Mouse (Mus musculus) stomach, postnatal 0 days (tissue): ENCODE data around the gene Kremen2.

Experiments used
- CTCF ChIP-seq: IDR thresholded peaks from 2 replicates; pipeline ENCODE4 v1.5.1; 2016; ENCODE audit warnings: antibody characterized with exemption, low read depth, mild to moderate bottlenecking, moderate library complexity
- EP300 ChIP-seq: optimal IDR thresholded peaks from 2 replicates; pipeline ENCODE3; 2016; ENCODE audit warnings: antibody characterized with exemption

DNA sequence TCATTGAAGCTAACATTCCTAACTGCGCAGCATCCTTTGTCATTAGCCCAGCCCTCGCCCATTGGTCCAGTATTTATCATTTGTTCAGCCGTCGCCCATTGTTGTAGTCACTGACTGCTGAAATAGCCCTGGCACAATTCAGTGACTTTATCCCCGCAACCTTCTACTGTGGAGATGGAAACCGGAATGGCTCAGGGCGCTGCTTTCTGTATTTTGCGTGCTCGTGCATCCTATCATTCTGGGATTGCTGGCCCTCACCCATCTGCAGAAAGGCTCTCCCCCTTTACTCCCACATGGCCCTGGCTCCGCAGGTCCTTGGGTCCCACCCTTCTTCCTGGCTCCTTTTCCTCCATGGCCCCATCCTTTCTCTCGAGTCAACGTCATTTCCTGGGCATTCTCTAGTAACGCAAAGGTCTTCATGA, 40.9 kb upstream of the Kremen2 start:
- TF ChIP-seq CTCF (no peak), EP300 (no peak)
